Mouse (Mus musculus) gastrocnemius, adult 18-20 months (tissue): ENCODE results near the gene St6galnac3. TPM values are rescaled to one million over a fixed set of nuclear protein-coding genes. Genes with fewer than 3 reads are reported as not detected.

Source experiments
- DNase-seq: peaks from one replicate; pipeline ENCODE4 v3.0.0; 2021; ENCODE audit warnings: low spot score
- total RNA-seq, 2 experiments: library from RNA; stranded (reverse); gene quantifications; 2 replicates each; pipeline ENCODE4 v1.2.3; 2021

Gene St6galnac3
- total RNA-seq, 2 experiments from 2014 or later, result 1.5 to 2.9 TPM

DNA sequence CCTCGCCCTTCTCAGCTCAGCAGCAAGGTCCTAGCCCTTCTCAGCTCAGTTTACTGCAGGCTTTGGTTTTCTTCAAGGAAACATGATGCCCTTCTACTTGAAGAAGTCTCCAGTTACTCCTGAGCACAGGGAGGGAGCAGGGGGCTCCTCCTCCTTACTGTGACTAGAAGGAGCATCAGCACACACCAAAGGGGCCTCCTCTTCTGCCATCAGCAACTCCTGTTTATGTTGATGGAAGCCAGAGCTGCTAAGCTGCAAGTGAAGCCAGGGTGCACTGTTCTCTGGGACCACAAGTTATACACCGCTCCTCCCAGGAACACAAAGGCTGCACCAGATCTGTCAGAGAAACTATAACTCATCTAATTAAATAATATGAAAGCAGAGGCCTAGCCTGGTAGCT is 34.4 kb downstream of the St6galnac3 start:
- DNase-seq, result no peak

DNA sequence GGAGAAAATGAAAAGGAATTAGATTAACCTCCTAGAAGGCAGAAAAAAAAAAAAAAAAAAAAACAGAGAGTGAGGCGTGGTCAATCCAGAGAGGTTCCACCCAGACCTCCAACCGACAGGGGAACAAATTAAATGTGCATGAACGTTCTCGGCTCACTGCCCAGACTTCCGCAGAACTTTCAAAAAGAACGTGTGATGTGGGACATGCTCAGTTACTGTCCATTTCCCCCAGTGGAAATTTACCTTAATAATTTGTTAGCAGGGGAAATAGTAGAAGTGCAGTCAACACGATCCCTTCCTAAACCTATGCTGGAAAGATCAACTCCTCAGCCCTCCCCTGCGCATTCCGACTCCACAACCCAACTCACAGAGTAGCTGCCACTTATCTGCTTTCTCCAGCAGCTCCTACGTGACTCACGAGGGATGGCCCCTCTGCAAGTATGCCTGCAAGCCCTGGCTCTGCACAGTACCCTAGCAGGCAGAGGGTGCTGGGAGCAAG is 35.1 kb downstream of the St6galnac3 start:
- DNase-seq, result no peak

DNA sequence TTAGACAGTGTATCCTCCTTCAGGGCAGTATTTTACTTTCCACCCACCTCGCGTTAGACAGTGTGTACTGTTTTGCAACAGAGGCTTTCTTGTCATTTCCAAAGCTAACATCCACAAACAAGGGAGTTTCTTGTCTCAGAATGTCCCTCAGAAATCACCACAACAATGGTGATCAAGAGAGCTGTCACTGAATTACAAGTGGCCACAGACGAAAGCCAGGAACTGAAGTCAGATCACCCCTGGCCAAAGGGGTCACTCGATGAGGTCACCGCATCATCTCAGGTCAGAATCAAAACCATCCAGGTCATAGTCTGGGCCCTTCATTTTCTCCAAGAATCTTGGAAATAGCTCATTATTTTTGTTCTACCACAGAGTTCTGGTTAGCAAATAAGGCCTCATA is 37.1 kb downstream of the St6galnac3 start:
- no peak for DNase-seq

DNA sequence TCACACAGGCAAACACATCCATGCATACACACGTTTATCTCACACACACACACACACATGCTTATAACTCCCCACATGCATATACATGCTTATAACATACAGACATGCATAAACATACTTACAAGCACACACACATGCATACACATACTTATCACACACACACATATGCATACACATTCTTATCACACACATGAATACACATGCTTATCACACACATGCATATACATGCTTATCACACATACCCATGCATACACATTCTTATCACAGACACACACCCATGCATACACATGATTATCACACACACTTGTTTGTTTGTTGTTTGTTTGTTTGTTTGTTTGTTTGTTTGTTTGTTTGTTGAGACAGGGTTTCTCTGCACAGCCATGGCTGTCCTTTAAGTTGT is 40.1 kb downstream of the St6galnac3 start:
- DNase-seq, result no peak

DNA sequence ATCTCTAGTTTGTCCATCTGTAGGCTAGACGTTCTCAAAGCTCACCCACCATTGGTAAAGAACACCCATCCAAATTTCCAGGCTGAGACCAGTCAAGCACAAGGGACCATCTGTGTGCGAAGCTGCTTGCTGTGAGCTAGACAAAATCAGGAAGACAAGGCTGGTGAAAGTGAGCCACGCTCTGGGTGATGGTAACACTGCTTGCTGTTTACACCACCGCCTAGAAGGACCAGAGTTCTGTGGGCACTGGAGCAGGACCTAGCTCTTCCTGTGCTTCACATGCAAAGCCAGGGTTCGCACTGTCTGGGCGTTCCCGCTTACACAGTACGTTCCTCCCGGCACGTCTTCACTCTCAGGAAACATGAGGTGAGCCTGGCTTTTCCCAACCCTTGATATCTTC is 42.7 kb downstream of the St6galnac3 start:
- no peak for DNase-seq

DNA sequence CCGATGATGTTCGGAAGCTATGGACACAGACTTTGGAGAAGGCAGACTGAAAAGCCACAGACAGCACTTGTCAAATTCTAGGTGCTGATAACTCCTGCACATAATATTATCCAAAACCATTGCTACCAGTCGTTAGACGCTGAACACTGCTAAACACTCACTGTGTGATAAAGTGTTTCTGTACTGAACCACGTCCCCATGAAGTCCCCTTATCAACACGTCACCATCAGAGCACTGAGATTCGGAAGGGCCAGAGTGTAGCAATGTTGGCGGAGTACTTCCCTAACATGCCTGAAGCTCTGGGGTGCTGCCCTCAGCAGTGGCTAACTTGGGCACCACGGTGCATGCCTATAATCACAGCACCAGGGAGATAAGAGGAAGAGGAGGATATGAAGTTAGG is 43.3 kb downstream of the St6galnac3 start:
- DNase-seq, result no peak

DNA sequence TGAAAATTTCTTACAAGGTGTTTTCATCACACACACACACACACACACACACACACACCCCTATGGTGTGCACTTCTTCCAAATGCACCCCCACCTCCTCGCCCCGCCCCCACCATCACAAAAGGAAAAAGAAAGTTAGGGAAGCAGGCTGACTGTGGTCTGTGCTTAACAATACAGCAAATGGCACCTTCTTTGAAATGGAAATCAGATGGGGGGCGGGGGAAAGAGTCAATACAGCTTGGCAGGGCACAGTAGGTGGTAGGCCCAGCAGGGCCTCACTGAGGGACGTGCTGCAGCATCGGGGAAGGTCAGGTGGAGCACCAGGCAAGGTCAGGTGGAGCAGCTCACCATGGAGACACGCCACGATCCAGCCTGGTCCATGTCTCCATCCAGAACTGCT is 49.1 kb downstream of the St6galnac3 start:
- DNase-seq, result no peak

DNA sequence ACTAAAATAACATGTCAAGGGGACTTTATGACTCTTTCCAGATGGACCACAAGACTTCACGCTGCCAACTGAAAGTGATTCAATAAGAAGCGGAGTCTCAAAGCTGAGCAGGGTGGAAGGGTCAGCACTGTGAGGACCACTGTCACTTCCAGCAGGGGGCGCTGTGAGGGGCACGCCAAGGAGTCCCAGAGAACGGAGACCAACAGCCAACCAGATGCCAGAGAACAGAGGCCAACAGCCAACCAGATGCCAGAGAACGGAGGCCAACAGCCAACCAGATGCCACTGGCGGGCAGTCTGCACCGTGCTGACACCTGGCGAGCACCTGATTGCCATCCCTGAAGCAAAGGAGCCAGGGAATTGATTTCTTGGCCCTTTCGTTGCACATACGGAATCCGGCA is 49.9 kb downstream of the St6galnac3 start:
- DNase-seq, result no peak

DNA sequence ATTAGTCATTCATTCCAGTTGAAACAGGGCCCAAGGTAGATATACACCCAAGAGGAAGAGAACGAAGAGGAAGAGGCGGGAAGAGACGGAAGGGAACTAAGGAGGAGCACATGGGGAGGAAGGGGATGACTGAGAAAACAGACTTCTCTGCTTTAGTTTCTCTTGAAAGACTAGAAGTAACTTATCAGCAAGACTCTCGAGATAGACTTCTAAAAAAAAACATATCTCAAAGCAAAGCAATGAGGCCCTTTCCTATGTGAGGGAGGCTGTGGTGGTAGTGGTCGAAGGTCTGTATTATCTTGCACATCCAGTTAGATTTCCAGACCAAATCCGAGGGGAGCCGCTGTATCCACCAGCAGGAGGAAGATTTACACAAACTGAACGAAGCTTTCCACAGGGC is 50.6 kb downstream of the St6galnac3 start:
- no peak for DNase-seq

DNA sequence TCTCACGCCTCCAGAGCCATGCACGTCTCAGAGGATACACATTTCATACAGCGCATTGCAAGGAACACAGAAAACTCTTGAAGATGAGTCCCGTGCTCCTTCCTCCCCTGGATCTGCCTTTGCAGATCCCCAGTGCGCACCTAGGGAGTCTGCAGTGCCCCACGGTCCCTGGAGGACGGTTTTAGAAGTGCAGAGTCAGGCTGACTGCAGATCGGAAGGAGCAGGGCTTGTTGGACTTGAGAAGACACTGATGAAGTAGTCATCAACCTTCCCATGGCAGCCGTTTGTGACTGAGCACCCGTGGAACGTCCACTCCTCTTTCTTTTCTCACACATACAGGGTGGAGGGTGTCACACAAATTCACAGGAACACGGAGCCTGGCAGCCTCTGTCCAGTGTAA is 51.5 kb downstream of the St6galnac3 start:
- DNase-seq, result no peak

DNA sequence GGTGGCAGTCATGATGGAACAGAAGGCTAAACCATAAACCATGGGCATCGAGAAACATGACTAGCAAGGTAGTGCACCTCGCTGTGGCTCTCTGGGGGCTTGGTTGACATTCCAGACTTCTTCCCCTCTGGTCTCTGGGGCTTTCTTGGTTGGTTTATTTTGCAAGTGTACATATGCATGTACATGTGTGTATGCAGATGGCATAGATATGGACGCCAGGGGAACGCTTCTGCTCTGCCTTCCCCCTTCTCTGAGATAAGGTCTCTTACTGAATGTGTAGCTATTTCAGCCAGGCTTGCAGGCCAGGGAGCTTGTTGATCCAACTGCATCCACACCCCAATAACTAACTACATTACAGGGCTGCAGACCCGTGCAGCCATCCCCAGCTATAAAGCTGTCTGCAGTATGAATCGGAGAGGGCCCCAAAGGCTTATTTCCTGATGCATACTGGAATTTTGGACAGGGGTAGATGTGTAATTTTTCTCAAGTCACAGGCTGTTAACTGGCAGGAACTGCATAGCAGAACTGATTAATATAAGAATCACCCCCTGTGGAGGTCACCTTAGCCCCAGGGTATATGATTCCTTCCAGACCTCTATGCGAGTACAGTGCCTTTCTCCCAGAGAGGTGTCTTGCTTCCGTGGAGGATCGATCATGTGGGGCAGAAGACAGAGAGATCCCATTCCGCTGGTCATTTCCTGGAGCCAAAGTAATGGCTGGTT is 53.9 kb downstream of the St6galnac3 start:
- no peak for DNase-seq

DNA sequence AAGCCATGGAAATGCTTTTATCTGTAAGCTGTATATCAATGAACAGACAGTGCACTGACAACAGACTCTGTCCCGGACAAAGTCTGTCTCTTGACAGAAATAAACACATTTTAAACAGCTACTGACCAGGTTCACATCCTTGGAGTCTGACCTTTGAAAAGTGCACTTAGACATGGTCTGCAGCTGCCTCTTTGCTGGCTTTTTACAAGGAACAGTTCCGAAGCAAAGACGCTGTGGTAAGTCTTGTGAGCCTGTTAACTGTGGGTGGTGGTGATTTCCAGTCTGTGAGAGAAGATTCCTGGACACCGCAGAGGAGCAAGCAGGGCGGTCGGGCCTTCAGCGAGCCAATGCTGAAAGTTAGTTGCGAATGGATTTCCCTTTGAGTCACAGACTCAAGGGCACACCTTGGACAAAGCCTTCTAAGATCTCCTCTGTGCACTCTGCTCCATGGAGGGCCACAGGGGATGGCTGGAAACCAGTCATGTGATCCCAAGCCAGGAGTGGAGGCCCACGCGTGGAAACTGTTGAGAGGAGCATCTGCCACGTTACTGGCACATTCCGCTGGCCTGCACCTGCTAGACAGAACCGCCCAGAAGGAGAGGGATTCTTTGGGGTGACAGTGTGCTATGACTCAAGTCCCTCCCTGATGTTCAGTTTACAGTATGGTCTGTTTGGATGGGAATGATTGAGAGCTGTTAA is 55.1 kb downstream of the St6galnac3 start:
- DNase-seq, result no peak

DNA sequence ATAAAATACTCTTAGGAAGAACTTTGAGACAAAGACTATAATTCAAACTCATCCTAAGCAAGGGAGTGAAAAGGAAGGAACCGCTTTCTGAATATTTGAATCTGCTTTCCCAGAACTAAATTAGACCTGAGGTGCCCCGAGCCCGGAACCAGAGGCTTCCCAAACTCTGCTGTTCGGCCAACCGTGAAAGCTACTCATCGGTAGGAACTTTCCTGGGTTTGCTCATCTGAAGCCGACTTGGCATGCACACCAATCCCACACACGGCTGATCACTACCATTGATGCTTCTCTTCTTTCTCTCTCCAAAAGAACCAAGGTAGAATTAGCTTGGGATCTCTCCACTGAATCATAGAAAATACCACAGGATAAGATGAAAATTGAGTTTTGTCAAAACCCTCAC is 55.6 kb downstream of the St6galnac3 start:
- DNase-seq, result no peak

DNA sequence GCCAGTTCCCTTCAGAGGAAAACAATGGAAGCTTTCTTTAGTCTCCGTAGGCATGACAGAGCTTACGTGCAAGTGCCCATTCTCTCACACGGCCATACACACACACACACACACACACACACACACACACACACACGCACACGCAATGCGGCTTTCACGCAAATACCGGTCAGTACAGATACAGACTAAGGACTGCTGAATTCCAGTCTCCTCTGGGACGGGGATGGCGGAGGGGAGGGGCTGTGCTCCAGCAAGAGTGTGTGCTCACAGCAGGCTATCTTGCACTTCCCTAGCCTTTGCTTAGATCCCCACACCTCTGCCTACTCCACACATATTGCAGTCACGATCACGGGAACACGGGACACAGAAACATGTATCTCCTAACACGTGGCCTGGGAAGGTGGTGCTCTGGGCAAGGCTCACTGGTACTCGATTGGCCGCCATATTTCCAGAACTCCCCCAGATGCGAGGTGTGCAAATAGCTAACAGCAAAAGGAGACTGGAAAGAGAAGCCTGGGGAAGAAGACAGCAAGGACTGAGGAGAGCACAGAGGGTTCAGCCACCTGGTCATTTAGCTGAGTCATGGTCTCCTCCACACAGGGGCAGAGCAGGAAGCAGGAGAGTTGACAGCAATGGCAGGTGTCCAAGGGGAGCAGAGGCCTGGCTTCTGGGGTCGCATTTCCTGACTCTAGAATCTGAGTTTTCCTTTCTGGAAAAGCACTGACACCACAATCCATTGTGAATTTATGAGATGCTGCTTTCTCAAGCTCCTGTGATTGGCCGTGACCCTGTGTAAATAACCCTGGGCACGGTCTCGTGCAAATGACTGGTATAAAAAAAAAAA is 56.3 kb downstream of the St6galnac3 start:
- DNase-seq, result no peak

DNA sequence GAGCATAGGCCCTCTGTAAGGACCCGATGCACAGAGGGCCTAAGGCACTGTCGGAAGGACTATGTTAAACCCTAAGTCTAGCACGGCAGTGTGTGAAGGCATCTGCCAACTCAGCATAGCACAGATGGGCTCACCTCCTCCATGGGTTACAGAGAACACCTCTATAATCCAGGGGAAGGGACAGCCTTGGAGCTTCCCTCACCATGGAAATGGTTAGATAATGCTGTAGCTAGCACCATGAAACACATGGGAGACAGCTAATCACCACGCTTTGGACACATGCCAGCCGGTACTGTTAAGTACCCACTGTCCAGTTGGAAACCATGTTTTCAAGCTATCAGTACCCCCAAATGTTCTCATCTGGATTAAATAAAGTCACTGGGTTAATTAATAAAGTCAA is 60.3 kb downstream of the St6galnac3 start:
- no peak for DNase-seq

DNA sequence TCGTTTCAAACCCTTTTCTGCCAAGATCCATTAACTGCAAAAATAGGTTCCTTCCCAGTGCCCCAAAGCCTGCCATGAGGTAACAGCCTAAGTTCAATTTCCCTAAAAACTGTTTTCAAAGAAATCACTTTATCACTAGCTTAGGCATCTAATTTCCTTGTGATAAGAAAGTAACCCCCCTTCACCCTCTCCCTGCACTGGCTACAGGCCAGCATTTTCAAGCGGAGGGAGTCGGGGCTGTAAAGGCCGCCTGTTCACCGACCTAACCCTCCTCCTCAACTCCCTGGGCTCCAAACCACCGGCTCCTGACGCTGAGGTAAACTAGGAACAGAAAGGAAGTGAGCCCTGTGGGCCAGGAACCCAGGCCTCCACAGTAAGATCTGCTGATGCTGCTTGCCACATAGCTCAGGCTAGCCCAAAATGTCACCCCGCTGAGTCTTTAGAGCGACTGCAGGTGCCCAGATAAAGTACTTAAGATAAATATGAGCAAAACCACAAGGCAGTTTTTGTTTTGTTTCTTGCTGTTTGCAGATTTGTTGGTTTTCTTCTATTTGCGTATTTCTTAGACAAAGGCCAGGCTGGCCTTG is 61.0 kb downstream of the St6galnac3 start:
- DNase-seq, result no peak

DNA sequence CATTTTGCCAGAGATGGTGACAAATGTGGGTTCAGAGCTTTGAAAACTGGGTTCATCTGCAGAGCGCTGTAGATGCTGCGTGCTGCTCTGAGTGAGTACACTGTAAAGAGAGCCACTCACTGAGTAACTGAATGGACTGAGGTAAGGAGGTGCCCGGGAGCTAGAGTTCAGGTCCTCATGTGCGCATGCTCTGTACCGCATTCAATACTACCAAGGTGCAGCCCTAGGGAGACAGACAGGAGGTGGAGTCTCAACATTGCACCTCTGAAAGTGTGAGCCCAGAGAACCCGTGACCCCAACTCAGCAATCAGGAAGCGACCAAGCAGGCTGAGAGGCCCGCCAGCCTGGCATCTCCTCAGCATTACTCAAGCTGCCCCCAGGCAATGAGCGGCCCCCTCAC is 62.2 kb downstream of the St6galnac3 start:
- DNase-seq, result no peak

DNA sequence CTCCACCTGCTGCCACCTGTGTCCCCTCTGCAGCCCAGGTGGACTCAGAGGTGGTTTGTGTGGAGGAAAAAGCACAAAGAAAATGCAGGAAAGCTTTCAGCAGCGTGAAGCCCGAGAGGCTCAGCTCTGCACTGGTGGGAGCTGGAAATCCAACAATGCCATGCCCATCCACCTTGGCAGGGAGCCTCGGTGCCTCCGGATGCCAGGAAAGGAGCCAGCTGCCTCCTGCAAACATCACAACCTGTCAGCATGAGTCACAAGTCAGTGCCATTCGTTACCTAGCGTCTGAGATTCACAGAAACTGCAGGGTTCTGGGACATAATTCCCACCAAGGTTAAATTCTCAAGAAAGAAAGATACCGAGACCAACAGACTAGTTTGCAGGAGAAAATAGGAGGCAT is 63.0 kb downstream of the St6galnac3 start:
- no peak for DNase-seq

DNA sequence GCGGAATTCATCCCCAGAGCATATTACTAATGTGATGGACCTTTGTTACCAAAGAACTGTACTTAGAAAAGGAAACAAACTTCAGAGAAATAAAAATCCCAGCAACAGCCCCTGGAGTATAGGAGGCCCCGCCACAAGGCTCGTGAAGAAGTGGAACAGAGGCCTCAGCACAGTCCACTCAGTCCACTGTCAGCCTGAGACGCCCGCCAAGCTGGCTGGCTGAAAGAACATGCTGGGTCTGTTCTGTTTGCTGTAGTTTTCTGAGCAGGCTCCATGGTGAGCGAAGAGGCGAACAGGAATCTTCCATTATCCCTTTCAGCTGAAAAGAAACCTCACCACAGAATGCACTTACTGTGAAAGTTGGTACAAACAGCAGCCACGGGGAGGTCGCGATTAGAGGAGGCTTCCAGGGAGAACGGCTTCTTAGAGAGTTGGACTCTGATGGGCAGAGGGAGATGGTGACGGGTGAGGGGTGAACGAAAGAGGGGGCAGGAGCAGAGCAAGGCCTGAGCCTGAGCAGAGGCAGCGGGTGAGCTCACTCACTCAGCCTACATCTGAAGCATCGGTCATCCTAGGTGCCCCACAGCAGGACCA is 65.3 kb downstream of the St6galnac3 start:
- DNase-seq, result no peak

DNA sequence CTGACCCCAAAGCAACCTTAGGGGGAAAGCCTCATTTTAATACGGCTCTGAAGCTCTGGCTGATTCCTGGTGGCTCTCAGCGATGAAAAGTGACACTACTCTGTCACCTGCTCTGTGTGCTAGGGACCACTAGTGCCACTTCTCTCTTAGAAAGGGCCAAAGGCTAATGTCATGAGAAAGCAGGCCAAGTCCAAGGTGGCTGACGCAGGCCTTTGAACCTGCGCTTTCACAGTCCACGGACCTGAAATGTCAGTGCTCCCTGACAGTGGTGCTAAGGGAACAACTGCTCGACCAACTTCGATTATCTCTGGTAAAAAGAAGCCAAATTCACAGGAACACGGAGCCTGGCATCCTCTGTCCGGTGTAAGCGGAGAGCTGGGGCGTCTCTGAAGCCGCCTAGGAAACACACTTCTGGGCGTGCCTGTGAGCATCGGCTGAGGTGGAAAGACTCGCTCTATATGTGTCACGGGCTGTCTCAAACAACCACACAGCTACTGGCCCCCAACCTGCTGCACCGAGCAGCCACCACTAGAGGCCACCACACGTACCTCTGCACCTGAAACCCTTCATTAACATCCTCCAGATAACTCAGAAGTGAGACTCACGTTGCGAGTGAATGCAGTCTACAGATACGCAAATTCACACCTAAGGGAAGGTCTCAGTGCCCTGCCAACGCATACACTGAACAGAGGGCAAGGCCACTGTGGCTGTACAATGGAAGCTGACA is 66.8 kb downstream of the St6galnac3 start:
- no peak for DNase-seq

DNA sequence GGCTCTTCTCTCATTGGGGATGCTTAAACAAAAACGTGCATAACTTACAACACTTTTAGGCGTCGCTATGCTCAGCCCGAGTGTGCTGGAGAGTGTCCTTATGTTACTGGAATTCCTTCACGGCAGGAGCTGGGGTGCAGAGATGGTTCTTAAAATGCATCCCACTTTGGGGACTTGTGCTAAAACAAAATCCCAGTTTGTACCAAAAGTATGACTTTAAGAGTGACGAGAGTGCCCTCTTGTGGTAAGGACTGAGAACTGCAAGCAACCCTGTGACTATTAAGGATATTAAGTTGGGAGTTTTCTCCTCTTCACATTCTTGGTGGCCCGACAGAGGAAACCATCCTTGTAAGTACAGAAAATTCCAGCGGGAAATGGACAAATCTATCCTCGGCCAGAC is 69.9 kb downstream of the St6galnac3 start:
- peak; percentile 28 for DNase-seq
